Mouse (Mus musculus) lung, embryonic 16.5 days (tissue): ENCODE results near the gene Capn12. TPM values are rescaled to one million over a fixed set of nuclear protein-coding genes. Genes with fewer than 3 reads are reported as not detected.
"Not testable (repeated sequence)": the region's sequence is repeated elsewhere in the genome, so short reads cannot be mapped to it uniquely, and the experiment has no call there.

Source experiments
- ATAC-seq: fragments of 200-750 bp; cut with Nextera tagmentation; 2 replicates; pipeline ENCODE4 v1.8.0; 2017; ENCODE audit warnings: low read depth, mild to moderate bottlenecking, moderate library complexity
- H3K27ac ChIP-seq: fragments of 300-500 bp; sonication (generic); 2 replicates; pipeline ENCODE4 v1.5.1; 2014; ENCODE audit warnings: mild to moderate bottlenecking, control low read depth, low read length
- H3K27me3 ChIP-seq: fragments of 300-500 bp; sonication (generic); 2 replicates; pipeline ENCODE4 v1.6.1; 2014; ENCODE audit warnings: low read depth, low read length, mixed read lengths; ENCODE audit not compliant: control insufficient read depth, insufficient read depth
- H3K36me3 ChIP-seq: fragments of 300-500 bp; sonication (generic); 2 replicates; pipeline ENCODE4 v1.6.1; 2014; ENCODE audit warnings: low read length; ENCODE audit not compliant: control insufficient read depth, insufficient read depth
- H3K4me1 ChIP-seq: fragments of 300-500 bp; sonication (generic); replicated peaks from 2 replicates; pipeline ENCODE4 v1.6.1; 2014; ENCODE audit warnings: low read length, mixed read lengths; ENCODE audit not compliant: control insufficient read depth, insufficient read depth
- H3K4me2 ChIP-seq: fragments of 300-500 bp; sonication (generic); 2 replicates; pipeline ENCODE4 v1.6.1; 2014; ENCODE audit warnings: low read depth, low read length, control low read depth
- H3K4me3 ChIP-seq: fragments of 300-500 bp; sonication (generic); 2 replicates; pipeline ENCODE4 v1.5.1; 2014; ENCODE audit warnings: mild to moderate bottlenecking, low read length, control low read depth
- H3K9ac ChIP-seq: fragments of 300-500 bp; sonication (generic); 2 replicates; pipeline ENCODE4 v1.6.1; 2014; ENCODE audit warnings: low read length, control low read depth
- H3K9me3 ChIP-seq: fragments of 300-500 bp; sonication (generic); 2 replicates; pipeline ENCODE4 v1.6.1; 2016; ENCODE audit warnings: low read length; ENCODE audit not compliant: control insufficient read depth
- WGBS: fragments of 180-500 bp; shearing (Covaris S2); extraction: QIAGEN DNeasy Blood & Tissue Kit; methylation state at CpG from one replicate; pipeline ENCODE4 v1.1.7; 2014; 5-methylcytosine and 5-hydroxymethylcytosine counted together
- polyA plus RNA-seq: library from polyadenylated mRNA; unstranded; fragments of >200 nt; fragmentation: Nextera tagmentation; extraction: Ambion mirVana; gene quantifications from 2 replicates; pipeline ENCODE4 v1.2.1, GENCODE M21; 2015

Capn12 gene
- polyA plus RNA-seq, 1 experiment from 2014 or later: 0.49 TPM

- no peak overlapping the region for H3K4me3 ChIP-seq
- H3K27me3 ChIP-seq: no peaks in the 10 kb centered on the region
- H3K4me2 ChIP-seq: no peak overlapping the region
- no peak for ATAC-seq
- no peak overlapping the region for H3K27ac ChIP-seq
- H3K9ac ChIP-seq: no peak overlapping the region
- WGBS: 78% methylated on average over 2 of the region's 2 CpGs
- H3K36me3 ChIP-seq: no peaks in the 10 kb centered on the region
- no peaks in the 10 kb centered on the region for H3K9me3 ChIP-seq
- no peaks in the 10 kb centered on the region for H3K4me1 ChIP-seq
Observed at GRCm38 (mm10) chr7:28874565-28874964, 6.7 kb upstream of the Capn12 start.

DNA sequence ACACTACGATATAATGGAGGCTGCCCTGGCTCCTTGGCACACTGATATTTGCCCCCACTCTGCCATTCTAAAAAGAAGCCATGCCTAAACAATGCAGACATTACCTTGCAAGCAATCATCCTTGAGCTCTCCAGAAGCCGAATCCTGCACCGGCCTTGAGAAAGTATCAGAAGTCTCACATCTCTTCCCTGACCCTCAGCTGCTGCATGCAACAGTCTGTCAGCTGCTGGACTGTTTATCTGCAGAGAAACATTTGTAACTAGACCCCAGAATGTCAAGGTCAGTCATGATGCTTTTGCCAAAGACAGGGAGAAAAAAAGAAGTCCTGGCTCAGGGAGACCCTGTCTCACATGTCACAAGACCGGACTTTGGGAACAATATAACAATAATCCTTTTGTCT lies 5.1 kb upstream of the Capn12 start:
- Histone ChIP-seq H3K4me2 (no peak overlapping the region), H3K9me3 (no peaks in the 10 kb centered on the region), H3K9ac (no peak overlapping the region), H3K27me3 (no peaks in the 10 kb centered on the region), H3K27ac (no peak overlapping the region), H3K4me1 (no peaks in the 10 kb centered on the region), H3K36me3 (no peaks in the 10 kb centered on the region), H3K4me3 (no peak overlapping the region)
- WGBS: 57% methylated on average over 4 of the region's 4 CpGs
- ATAC-seq: no peak

GRCm38 (mm10) chr7:28877155-28877554 lies 4.1 kb upstream of the Capn12 start:
- no peak overlapping the region for H3K27ac ChIP-seq
- ATAC-seq: no peak
- no peak overlapping the region for H3K4me2 ChIP-seq
- no peaks in the 10 kb centered on the region for H3K27me3 ChIP-seq
- no peaks in the 10 kb centered on the region for H3K9me3 ChIP-seq
- H3K4me3 ChIP-seq: no peak overlapping the region
- H3K4me1 ChIP-seq: no peaks in the 10 kb centered on the region
- no peaks in the 10 kb centered on the region for H3K36me3 ChIP-seq
- H3K9ac ChIP-seq: no peak overlapping the region
- WGBS: 76% methylated on average over 7 of the region's 7 CpGs

DNA sequence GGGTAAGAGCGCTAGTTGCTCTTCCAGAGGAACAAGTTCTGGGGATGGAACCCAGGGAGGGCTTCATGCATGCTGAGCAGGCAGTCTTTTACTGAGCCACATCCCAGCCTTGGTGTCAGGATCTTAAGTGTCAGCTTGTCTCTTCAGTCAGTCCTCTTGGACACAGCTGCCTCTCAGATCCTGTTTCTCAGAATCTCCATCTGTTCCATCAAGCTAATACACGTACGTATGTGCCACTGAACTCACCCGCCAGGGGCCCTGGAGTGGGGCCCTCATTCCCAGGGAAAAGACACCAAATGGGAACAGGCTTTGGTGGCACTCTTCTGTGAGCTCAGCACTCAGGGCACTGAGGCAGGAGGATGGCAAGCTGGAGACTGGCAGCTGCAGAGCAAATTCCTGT lies 3.4 kb upstream of the Capn12 start:
- no peak overlapping the region for H3K9ac ChIP-seq
- no peak overlapping the region for H3K4me3 ChIP-seq
- ATAC-seq: no peak
- H3K36me3 ChIP-seq: no peaks in the 10 kb centered on the region
- H3K4me1 ChIP-seq: no peaks in the 10 kb centered on the region
- WGBS: 67% methylated on average over 4 of the region's 4 CpGs
- H3K9me3 ChIP-seq: no peaks in the 10 kb centered on the region
- no peak overlapping the region for H3K27ac ChIP-seq
- no peaks in the 10 kb centered on the region for H3K27me3 ChIP-seq
- no peak overlapping the region for H3K4me2 ChIP-seq

DNA sequence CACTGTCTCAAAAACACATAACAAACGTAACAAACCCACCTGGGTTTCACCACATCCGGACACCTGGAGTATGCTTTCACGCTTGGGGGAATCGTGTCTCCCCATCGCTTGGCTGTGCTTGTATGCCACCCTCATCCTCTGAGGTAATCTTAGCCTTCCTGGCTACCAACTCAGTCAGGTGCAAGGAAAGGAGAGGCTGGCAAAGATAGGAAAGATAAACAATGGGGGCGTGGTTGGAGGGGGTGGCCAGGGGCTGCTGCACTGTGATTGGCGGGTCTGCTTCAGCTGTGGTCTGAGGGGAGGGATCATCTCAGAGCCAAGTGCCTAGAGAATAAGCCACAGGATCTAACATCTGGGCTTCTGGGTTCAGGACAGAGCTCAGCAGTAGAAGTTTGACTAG lies 1.6 kb upstream of the Capn12 start:
- Histone ChIP-seq H3K4me1 (no peaks in the 10 kb centered on the region), H3K36me3 (no peaks in the 10 kb centered on the region), H3K27me3 (no peaks in the 10 kb centered on the region), H3K27ac (no peak overlapping the region), H3K9ac (no peak overlapping the region), H3K9me3 (no peaks in the 10 kb centered on the region), H3K4me2 (no peak overlapping the region), H3K4me3 (no peak overlapping the region)
- 65% methylated on average over 7 of the region's 7 CpGs for WGBS
- no peak for ATAC-seq

DNA sequence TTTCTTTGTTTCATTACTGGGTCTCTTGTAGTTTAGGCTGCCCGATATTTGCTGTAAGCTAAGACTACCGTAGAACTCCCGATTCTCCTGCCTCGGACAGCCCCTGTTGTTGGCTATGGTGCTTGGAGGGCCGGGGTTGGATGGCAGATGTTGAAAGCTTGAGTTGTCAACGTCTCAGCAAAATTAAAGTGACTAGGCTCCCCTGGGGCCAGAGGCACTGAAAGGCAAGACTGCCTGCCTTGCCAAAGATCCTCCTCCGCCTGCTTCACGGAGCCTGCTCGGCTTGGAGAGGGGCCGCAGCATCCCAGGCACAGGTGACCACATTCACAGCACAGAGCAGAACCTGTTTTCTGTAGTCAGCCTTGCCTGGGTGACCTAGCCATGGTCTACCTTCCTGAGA lies 668 bp upstream of the Capn12 start:
- 78% methylated on average over 10 of the region's 10 CpGs for WGBS
- ATAC-seq: no peak
- H3K4me3 ChIP-seq: no peak overlapping the region
- no peaks in the 10 kb centered on the region for H3K36me3 ChIP-seq
- H3K27ac ChIP-seq: no peak overlapping the region
- H3K4me1 ChIP-seq: no peaks in the 10 kb centered on the region
- no peak overlapping the region for H3K4me2 ChIP-seq
- H3K9ac ChIP-seq: no peak overlapping the region
- no peaks in the 10 kb centered on the region for H3K27me3 ChIP-seq
- H3K9me3 ChIP-seq: no peaks in the 10 kb centered on the region

DNA sequence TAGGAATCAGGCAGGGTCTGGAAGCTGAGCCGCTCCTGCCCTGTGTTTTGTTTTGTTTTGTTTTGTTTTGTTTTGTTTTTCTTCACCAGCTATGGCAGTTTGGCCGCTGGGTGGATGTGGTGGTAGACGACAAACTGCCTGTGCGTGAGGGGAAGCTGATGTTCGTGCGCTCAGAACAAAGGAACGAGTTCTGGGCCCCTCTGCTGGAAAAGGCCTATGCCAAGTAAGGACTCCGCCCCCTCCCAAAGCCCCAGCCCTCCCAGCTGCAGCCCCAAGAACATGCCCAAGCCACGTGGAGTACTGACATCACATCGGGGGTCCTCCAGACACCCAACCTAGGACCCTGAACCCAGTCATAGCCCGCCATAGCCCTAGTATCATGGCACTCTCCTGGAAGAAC lies 1.8 kb downstream of the Capn12 start:
- no peaks in the 10 kb centered on the region for H3K9me3 ChIP-seq
- H3K4me1 ChIP-seq: no peaks in the 10 kb centered on the region
- H3K27me3 ChIP-seq: peaks cover 10% of the 10 kb centered on the region
- ATAC-seq: peak; percentile 63; the same call in 1 of the 2 replicates
- no peak overlapping the region for H3K9ac ChIP-seq
- no peak overlapping the region for H3K4me3 ChIP-seq
- no peak overlapping the region for H3K27ac ChIP-seq
- WGBS: 60% methylated on average over 11 of the region's 11 CpGs
- H3K4me2 ChIP-seq: no peak overlapping the region
- no peaks in the 10 kb centered on the region for H3K36me3 ChIP-seq

- not testable (repeated sequence) for H3K4me2 ChIP-seq, H3K36me3 ChIP-seq, H3K9me3 ChIP-seq, H3K9ac ChIP-seq, ATAC-seq, H3K27ac ChIP-seq, H3K4me3 ChIP-seq, H3K4me1 ChIP-seq
- 85% methylated on average over 4 of the region's 4 CpGs for WGBS
- H3K27me3 ChIP-seq: peaks cover 15% of the 10 kb centered on the region
Observed at GRCm38 (mm10) chr7:28883704-28884103, 2.5 kb downstream of the Capn12 start.

- Histone ChIP-seq H3K9me3 (no peaks in the 10 kb centered on the region), H3K9ac (no peak overlapping the region), H3K4me2 (no peak overlapping the region), H3K4me1 (peaks cover 8% of the 10 kb centered on the region), H3K4me3 (no peak overlapping the region), H3K27ac (no peak overlapping the region), H3K27me3 (peaks cover 26% of the 10 kb centered on the region), H3K36me3 (no peaks in the 10 kb centered on the region; the same call in 1 of the 2 replicates)
- no peak for ATAC-seq
- WGBS: 21% methylated on average over 14 of the region's 14 CpGs
Observed at GRCm38 (mm10) chr7:28886486-28886885, 5.3 kb downstream of the Capn12 start.

DNA sequence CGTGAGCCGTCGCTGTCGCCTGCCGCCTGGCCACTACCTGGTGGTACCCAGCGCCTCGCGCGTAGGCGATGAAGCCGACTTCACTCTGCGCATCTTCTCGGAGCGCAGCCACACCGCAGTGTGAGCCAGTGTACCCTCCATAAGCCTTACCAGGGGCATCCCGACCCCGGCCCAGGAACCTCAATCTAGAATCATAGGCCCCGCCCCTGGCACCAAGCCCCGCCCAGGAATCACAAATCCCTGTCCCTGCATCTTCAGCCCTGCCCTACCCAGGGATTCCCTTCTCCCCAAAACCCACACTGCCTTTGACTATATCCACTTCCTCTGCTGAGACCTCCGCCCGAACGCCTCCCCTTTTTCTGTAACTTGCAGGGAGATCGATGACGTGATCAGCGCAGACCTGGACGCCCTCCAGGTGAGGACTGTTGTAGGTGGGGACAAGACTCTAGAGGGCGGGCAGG lies 7.5 kb downstream of the Capn12 start:
- WGBS: 3% methylated on average over 27 of the region's 27 CpGs
- Histone ChIP-seq H3K9me3 (no peaks in the 10 kb centered on the region), H3K4me2 (peak overlapping the region; percentile 52), H3K4me1 (peaks cover 8% of the 10 kb centered on the region), H3K27ac (no peak overlapping the region), H3K9ac (0 out of 2 replicates have a peak overlapping the region, but pooled peaks have one; percentile 13), H3K4me3 (peak overlapping the region; percentile 30), H3K27me3 (peaks cover 26% of the 10 kb centered on the region), H3K36me3 (peaks cover 17% of the 10 kb centered on the region)
- 0 out of 2 replicates have a peak, but pooled peaks have one; percentile 15 for ATAC-seq
